Mouse (Mus musculus): ENCODE results near the gene Exoc2.
A peak's percentile ranks its signal among the peaks of the same experiment; 100 is the strongest.

Exoc2 gene

GRCm38 (mm10) chr13:30973501-30974246 is at the start of gene Exoc2, which contains the start of gene Gm5447:
Gene Exoc2 (minus strand): TSS chr13:30974093.
Gene Gm5447 (plus strand): TSS chr13:30974204.
- DNase-seq (ENCODE audit: low read depth): peak; percentile 91

- DNase-seq (ENCODE audit: low read depth): no peak
These were observed 49.8 kb upstream of the Exoc2 start for GRCm38 (mm10) chr13:31023664-31024063.

- DNase-seq (ENCODE audit: low read depth): no peak
These were observed 48.0 kb upstream of the Exoc2 start for GRCm38 (mm10) chr13:31021927-31022326.

GRCm38 (mm10) chr13:31021514-31021913 is 47.6 kb upstream of the Exoc2 start:
- no peak for DNase-seq (ENCODE audit: low read depth)

- DNase-seq (ENCODE audit: low read depth): no peak
These were observed 43.7 kb upstream of the Exoc2 start for GRCm38 (mm10) chr13:31017545-31017944.

GRCm38 (mm10) chr13:31004995-31005394 is 31.1 kb upstream of the Exoc2 start:
- no peak for DNase-seq (ENCODE audit: low read depth)

- no peak for DNase-seq (ENCODE audit: low read depth)
These were observed 30.6 kb upstream of the Exoc2 start for GRCm38 (mm10) chr13:31004458-31004857.

- DNase-seq (ENCODE audit: low read depth): no peak
These were observed 25.9 kb upstream of the Exoc2 start for GRCm38 (mm10) chr13:30999799-31000198.

- DNase-seq (ENCODE audit: low read depth): no peak
These were observed 23.8 kb upstream of the Exoc2 start for GRCm38 (mm10) chr13:30997526-30998253.

GRCm38 (mm10) chr13:30994249-30994858 is 20.5 kb upstream of the Exoc2 start:
- peak; percentile 22 for DNase-seq (ENCODE audit: low read depth)

GRCm38 (mm10) chr13:30993819-30994218 is 19.9 kb upstream of the Exoc2 start:
- peak; percentile 79 for DNase-seq (ENCODE audit: low read depth)

GRCm38 (mm10) chr13:30990233-30990632 is 16.3 kb upstream of the Exoc2 start:
- DNase-seq (ENCODE audit: low read depth): no peak

- no peak for DNase-seq (ENCODE audit: low read depth)
These were observed 15.8 kb upstream of the Exoc2 start for GRCm38 (mm10) chr13:30989710-30990109.

GRCm38 (mm10) chr13:30987686-30988085 is 13.8 kb upstream of the Exoc2 start:
- no peak for DNase-seq (ENCODE audit: low read depth)

GRCm38 (mm10) chr13:30986934-30987455 is 13.1 kb upstream of the Exoc2 start:
- no peak for DNase-seq (ENCODE audit: low read depth)

GRCm38 (mm10) chr13:30985598-30986466 is 11.9 kb upstream of the Exoc2 start:
- DNase-seq (ENCODE audit: low read depth): no peak

- DNase-seq (ENCODE audit: low read depth): no peak
These were observed 11.3 kb upstream of the Exoc2 start for GRCm38 (mm10) chr13:30985275-30985597.

- DNase-seq (ENCODE audit: low read depth): peak; percentile 68
These were observed 7.8 kb upstream of the Exoc2 start for GRCm38 (mm10) chr13:30981666-30982065.

- DNase-seq (ENCODE audit: low read depth): no peak
These were observed 4.3 kb upstream of the Exoc2 start for GRCm38 (mm10) chr13:30978224-30978623.

- no peak for DNase-seq (ENCODE audit: low read depth)
These were observed 2.7 kb upstream of the Exoc2 start for GRCm38 (mm10) chr13:30976536-30977084.

- no peak for DNase-seq (ENCODE audit: low read depth)
These were observed 346 bp upstream of the Exoc2 start for GRCm38 (mm10) chr13:30974247-30974630.

GRCm38 (mm10) chr13:30972102-30972501 is 1.8 kb downstream of the Exoc2 start:
- DNase-seq (ENCODE audit: low read depth): peak; percentile 68
